Mouse (Mus musculus) C2C12 (cell line): ENCODE data around the gene Plekhg5.

ENCODE experiments used
- CEBPB ChIP-seq: IDR thresholded peaks from one replicate; pipeline ENCODE4 v1.6.1; 2011; ENCODE audit warnings: low read depth, mild to moderate bottlenecking, control low read depth, moderate library complexity
- CTCF ChIP-seq: IDR thresholded peaks from one replicate; pipeline ENCODE4 v1.5.1; 2011; ENCODE audit not compliant: control insufficient read depth, insufficient read depth, insufficient read length
- MAX ChIP-seq: IDR thresholded peaks from one replicate; pipeline ENCODE4 v1.6.1; 2011; ENCODE audit warnings: mild to moderate bottlenecking, control low read depth
- MYOD1 ChIP-seq: IDR thresholded peaks from one replicate; pipeline ENCODE4 v1.6.1; 2011; ENCODE audit warnings: low read depth; ENCODE audit not compliant: control insufficient read depth, insufficient read length
- MYOG ChIP-seq: IDR thresholded peaks from one replicate; pipeline ENCODE4 v1.6.1; 2011; ENCODE audit not compliant: control insufficient read depth, insufficient read length; ENCODE audit errors: extremely low read depth
- USF1 ChIP-seq: IDR thresholded peaks from one replicate; pipeline ENCODE4 v1.6.1; 2011; ENCODE audit warnings: low read depth, mild to moderate bottlenecking, control low read depth, moderate library complexity

- TF ChIP-seq CTCF = no peak
- TF ChIP-seq MYOG = no peak
- TF ChIP-seq USF1 = no peak
- no peak for TF ChIP-seq MAX
- no peak for TF ChIP-seq MYOD1
- TF ChIP-seq CEBPB = no peak
Measured at GRCm38 (mm10) chr4:152083611-152084220, 11.4 kb downstream of the Plekhg5 start.
